Mouse (Mus musculus) leukemia stem cell, adult 10-12 weeks (primary cell): ENCODE results near the gene Ppp1r3e. TPM values are rescaled to one million over a fixed set of nuclear protein-coding genes. Genes with fewer than 3 reads are reported as not detected.

ENCODE experiments used
- polyA plus RNA-seq: library from polyadenylated mRNA; stranded (reverse); fragments of >175 nt; gene quantifications from 2 replicates; pipeline ENCODE4 v1.2.3, GENCODE M21; 2012; ENCODE audit warnings: low replicate concordance

Ppp1r3e gene
- polyA plus RNA-seq = 1.2 TPM in 2 replicates

DNA sequence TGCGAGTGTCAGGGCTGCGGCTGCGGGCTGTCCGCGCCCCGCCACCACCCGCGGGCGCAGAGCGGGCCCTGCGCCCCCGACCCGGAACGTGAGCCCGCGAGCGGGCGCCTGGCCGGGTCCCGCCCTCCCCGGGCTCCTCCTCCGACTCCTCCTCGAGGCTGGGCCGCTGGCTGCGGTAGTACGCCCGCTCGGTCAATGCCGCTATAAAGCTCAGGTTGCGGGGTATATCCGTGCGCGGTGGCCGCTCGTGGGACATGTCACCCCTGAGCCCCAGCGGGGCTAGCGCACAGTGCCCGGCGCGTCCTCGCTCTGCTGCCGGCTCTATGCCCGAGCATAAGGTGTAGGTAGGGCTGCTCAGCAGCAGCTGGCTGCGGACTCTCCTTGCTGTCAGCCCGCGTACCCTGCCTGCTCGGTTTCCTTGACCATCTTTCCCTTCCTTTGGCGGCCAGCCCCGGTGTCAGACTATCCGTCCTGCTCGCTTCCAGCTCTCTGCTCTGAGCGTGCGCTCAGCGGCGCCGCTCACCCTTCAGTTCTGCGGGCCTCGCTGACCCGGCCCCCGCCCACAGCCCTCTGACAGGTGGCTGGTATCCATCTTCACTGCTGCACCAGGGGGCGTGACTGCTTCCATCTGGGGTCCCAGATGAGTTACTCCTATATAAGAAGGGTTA lies at the start of gene Ppp1r3e:
TSS of gene Ppp1r3e (minus strand) at position 503 of the 668 bp plus-strand sequence.

GRCm38 (mm10) chr14:54925349-54926342 lies 48.3 kb upstream of the Ppp1r3e start, which contains the start of gene Efs:
TSS of gene Efs (minus strand) at chr14:54926126.

DNA sequence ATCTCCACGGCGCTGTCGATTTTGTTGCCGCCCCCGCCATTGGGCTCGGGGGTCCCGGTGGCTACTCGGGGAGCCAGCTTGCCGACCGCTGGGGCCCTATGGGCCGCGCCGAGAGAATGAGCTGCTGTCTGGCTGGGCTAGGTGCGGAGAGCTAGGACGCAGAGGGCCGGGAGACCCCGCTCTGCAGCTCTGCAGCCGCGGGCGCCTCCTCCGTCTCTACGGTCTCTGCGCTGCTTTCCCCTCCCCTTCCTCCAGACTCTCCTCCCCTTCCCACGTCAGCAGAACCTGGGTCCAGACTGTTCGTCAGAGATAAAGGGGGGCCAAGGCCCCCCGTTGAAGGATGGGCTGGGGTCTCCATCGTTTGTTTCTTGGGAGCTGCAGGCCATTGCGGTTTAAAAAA lies 35.5 kb upstream of the Ppp1r3e start, which contains the start of gene Slc22a17:
TSS of gene Slc22a17 (minus strand) at position 247 of the 400 bp plus-strand sequence.

DNA sequence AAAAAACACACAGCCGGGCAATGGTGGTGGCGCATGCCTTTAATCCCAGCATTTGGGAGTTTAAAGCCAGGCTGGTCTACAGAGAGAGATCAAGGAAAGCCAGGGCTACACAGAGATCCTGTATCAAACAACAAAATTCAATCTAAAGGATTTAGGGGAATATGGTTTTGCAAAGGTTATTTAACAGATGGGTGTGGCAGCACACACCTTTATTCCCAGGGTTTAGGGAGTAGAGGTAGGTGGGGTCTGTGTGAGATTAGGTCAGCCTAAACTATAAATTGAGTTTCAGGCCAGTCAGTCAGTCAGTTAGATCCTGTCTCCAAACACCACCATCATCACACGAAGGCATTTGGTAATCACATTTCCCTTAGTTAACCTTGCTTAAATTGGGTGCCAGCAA lies 14.8 kb upstream of the Ppp1r3e start, which contains the start of gene Pabpn1:
TSS of gene Pabpn1 (plus strand) at position 301 of the 400 bp plus-strand sequence.

DNA sequence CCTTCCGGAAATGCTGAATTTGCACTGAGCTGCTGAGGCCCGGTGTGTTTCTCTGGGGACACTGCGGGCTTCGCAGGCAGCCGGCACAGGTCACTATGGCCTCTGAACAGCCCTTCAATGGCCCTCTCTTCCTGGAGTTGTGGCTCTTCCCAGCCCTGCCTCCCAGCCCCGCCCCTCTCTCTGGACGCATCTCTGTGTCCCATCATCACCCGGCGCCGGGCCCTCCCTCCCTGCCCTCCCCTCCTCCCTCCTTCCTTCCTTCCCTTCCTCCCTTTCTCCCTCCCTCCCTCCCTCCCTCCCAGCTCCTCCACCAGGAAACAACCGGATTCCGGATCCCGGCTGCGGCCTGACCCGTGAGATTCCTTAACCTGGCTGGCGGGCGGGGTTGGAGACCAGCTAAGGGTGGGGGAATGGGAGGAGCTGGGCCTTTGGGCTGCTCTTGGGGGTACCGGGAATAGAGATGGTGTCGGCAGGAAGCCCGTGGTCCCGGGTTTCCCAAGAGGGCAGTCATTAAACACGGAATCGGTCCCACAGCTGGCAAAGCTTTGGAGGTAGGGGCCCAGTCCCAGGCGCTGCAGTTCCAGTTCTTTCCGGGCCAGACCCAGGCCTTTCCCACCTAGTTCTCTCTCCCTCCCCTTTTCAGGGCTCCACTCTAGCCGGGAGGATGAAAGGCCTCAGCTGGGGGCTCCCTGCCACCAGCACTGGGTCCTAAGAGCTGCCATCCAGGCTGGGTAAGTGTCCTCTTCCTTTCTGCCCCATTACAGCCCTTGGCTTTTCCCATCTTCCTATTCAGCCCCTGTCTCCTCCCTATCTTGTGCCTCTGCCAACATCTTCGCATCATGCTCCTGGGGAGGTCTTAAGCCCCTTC lies 6.0 kb upstream of the Ppp1r3e start, which contains the start of the genes Bcl2l2 and Gm20521:
TSS of gene Bcl2l2 (plus strand) at position 224 of the 868 bp plus-strand sequence.
TSS of gene Gm20521 (plus strand) at position 288 of the 868 bp plus-strand sequence.

GRCm38 (mm10) chr14:54870861-54871260 lies 6.5 kb downstream of the Ppp1r3e start, which contains the start of gene Homez:
TSS of gene Homez (minus strand) at chr14:54870961.

Other genes with a start within 250 kb of the Ppp1r3e start
- not detected in 2 replicates for gene Gm17606, start 236.6 kb downstream of the Ppp1r3e start, polyA plus RNA-seq
- gene Cdh24, start 236.2 kb downstream of the Ppp1r3e start, polyA plus RNA-seq = 2.7 and 4.7 TPM in 2 replicates
- 21.9 and 24.6 TPM in 2 replicates for gene 1700123O20Rik, start 191.3 kb downstream of the Ppp1r3e start, polyA plus RNA-seq
- gene Acin1, start 190.6 kb downstream of the Ppp1r3e start, polyA plus RNA-seq = 173 and 343 TPM in 2 replicates
- not detected in 2 replicates for gene Gm29776, start 178.7 kb downstream of the Ppp1r3e start, polyA plus RNA-seq
- 1.6 and 3.1 TPM in 2 replicates for gene Cebpe, start 165.4 kb downstream of the Ppp1r3e start, polyA plus RNA-seq
- gene Slc7a8, start 95.6 kb downstream of the Ppp1r3e start, polyA plus RNA-seq = 19.6 and 21.8 TPM in 2 replicates
- not detected in 2 replicates for gene Rnf212b, start 63.4 kb downstream of the Ppp1r3e start, polyA plus RNA-seq
- gene Homez, start 6.6 kb downstream of the Ppp1r3e start, polyA plus RNA-seq = 0.86 and 0.91 TPM in 2 replicates
- 48.9 and 77.3 TPM in 2 replicates for gene Bcl2l2, start 5.8 kb upstream of the Ppp1r3e start, polyA plus RNA-seq
- 10.1 and 11.1 TPM in 2 replicates for gene Gm20521, start 5.9 kb upstream of the Ppp1r3e start, polyA plus RNA-seq
- 165 and 331 TPM in 2 replicates for gene Pabpn1, start 14.9 kb upstream of the Ppp1r3e start, polyA plus RNA-seq
- gene Slc22a17, start 35.6 kb upstream of the Ppp1r3e start, polyA plus RNA-seq = 1.7 and 2.0 TPM in 2 replicates
- gene Efs, start 48.6 kb upstream of the Ppp1r3e start, polyA plus RNA-seq = 0.27 and 0.41 TPM in 2 replicates
- gene Il25, start 55.1 kb upstream of the Ppp1r3e start, polyA plus RNA-seq = not detected in 2 replicates
- not detected in 2 replicates for gene Cmtm5, start 58.7 kb upstream of the Ppp1r3e start, polyA plus RNA-seq
- 0.52 TPM in 1 of 2 replicates, not detected in the other for gene Myh6, start 89.4 kb upstream of the Ppp1r3e start, polyA plus RNA-seq
- gene Gm17428, start 99.4 kb upstream of the Ppp1r3e start, polyA plus RNA-seq = not detected in 2 replicates
- gene Myh7, start 117.1 kb upstream of the Ppp1r3e start, polyA plus RNA-seq = not detected in 2 replicates
- gene Ngdn, start 137.9 kb upstream of the Ppp1r3e start, polyA plus RNA-seq = 35.4 and 46.8 TPM in 2 replicates
- 7.2 and 11.2 TPM in 2 replicates for gene Zfhx2, start 214.8 kb upstream of the Ppp1r3e start, polyA plus RNA-seq
- 2.2 and 3.4 TPM in 2 replicates for gene Thtpa, start 217.2 kb upstream of the Ppp1r3e start, polyA plus RNA-seq
- gene Ap1g2, start 229.0 kb upstream of the Ppp1r3e start, polyA plus RNA-seq = 11.8 and 17.7 TPM in 2 replicates
- not detected in 2 replicates for gene Jph4, start 239.4 kb upstream of the Ppp1r3e start, polyA plus RNA-seq